Mouse (Mus musculus): ENCODE measurements at regions not wholly inside any gene's neighbourhood (a gene's known extent, or its start where the extent isn't known, plus 50 kb on each side); places are given as distances from the start of the nearest gene placed in this dataset.

DNA sequence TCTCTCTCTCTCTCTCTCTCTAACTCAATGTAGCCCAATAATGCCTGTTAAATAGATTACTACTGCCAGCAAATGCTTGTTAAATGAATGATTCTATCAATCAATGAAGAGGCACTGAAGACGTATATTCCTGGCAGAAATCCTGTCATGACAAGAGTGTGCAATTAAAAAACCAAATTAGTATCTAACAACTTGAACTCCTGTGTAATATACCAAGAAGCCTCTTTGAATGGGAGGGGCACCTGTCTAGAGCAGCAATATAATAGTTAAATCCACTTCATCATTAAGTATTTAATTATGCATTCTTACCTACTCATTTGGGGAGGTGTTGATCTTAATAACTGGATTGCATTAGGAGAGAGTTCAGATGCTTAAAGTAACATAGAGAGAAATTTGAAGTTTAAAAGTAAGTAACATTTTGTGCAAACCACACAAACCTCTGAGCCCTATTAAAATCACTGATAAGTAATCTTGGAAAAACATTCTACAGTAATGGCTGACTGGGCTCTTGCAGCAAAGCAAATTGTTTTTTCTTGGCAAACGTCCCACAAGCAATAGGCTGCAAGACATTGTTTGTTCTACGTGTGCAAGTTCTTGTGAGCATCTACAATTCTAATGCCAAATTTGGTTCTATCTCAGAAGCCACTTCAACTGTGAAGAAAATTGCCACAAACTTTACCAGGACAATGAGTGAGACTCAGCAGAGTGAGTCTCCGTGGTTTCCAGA, 719.7 kb upstream of the Cited2 start:
- H3K27ac ChIP-seq (ENCODE audit: insufficient read depth, low read length) = no peak overlapping the region
- no peaks in the 10 kb centered on the region for H3K36me3 ChIP-seq (ENCODE audit: control insufficient read depth, insufficient read depth, low read length, poor library complexity, severe bottlenecking)
- H3K27me3 ChIP-seq (ENCODE audit: control insufficient read depth, insufficient read depth, low read length, poor library complexity, severe bottlenecking) = no peaks in the 10 kb centered on the region
- no peaks in the 10 kb centered on the region for H3K4me1 ChIP-seq (ENCODE audit: control insufficient read depth, insufficient read depth, low read length)
- no peak overlapping the region for H3K9ac ChIP-seq (ENCODE audit: low read depth, poor library complexity, severe bottlenecking)
- no peak overlapping the region for H3K4me3 ChIP-seq (ENCODE audit: low read depth, low read length)
- TF ChIP-seq CTCF (IDR thresholded peaks at IDR 0.05; ENCODE audit: low read depth, low read length) = no peak
- no peak for TF ChIP-seq EP300 (IDR thresholded peaks at IDR 0.05; ENCODE audit: insufficient read depth, low read depth, low read length)
- TF ChIP-seq POLR2A (IDR thresholded peaks at IDR 0.05; ENCODE audit: insufficient read depth, low read length) = no peak
- no peaks in the 10 kb centered on the region for H3K9me3 ChIP-seq (replicated peaks; ENCODE audit: control insufficient read depth, insufficient read depth, low read length, poor library complexity, severe bottlenecking)

DNA sequence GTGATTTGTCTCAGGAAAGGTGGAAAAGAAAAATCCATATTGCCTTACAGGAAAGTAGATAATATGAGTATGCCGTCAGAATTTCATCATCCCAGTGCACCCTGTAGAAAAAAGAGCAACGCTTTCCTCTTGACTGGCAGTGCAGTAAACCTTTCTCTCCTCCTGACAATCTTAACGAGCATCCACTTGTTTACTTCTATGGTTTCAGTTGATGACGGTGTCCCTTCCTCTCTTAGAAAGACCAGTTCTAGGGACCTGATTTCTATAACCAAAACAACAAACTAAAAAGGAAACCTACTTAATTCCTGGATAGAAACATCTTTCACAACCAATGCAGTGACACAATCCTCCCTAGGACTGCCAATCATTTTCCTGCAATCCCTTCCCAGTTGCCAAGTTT, 714.3 kb upstream of the Cited2 start:
- H3K4me3 ChIP-seq (ENCODE audit: low read depth, low read length) = no peak overlapping the region
- no peak overlapping the region for H3K27ac ChIP-seq (ENCODE audit: insufficient read depth, low read length)
- no peak overlapping the region for H3K9ac ChIP-seq (ENCODE audit: low read depth, poor library complexity, severe bottlenecking)
- H3K4me1 ChIP-seq (ENCODE audit: control insufficient read depth, insufficient read depth, low read length) = no peaks in the 10 kb centered on the region
- H3K9me3 ChIP-seq (replicated peaks; ENCODE audit: control insufficient read depth, insufficient read depth, low read length, poor library complexity, severe bottlenecking) = no peaks in the 10 kb centered on the region
- TF ChIP-seq EP300 (IDR thresholded peaks at IDR 0.05; ENCODE audit: insufficient read depth, low read depth, low read length) = no peak
- TF ChIP-seq POLR2A (IDR thresholded peaks at IDR 0.05; ENCODE audit: insufficient read depth, low read length) = no peak
- TF ChIP-seq CTCF (IDR thresholded peaks at IDR 0.05; ENCODE audit: low read depth, low read length) = no peak
- H3K36me3 ChIP-seq (ENCODE audit: control insufficient read depth, insufficient read depth, low read length, poor library complexity, severe bottlenecking) = no peaks in the 10 kb centered on the region
- H3K27me3 ChIP-seq (ENCODE audit: control insufficient read depth, insufficient read depth, low read length, poor library complexity, severe bottlenecking) = no peaks in the 10 kb centered on the region

DNA sequence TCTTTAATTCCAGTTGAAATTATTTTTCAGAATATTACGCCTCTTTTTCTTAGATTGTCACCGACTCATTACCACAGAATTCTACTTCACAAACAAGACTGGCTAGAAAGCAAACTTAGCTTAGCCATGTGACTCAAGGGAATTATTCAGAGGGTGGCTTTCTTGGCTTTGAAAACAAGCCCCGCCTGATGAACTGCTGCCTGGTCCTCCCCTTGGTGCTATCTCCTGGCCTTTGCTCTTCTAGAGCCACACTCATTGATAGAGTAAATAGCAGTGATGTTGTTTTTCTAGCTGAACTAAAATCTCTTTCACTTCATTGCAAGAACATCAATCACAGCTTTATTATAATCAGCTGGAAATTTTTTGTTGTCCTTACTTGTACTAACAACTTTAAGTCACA, 713.0 kb upstream of the Cited2 start:
- Histone ChIP-seq H3K9me3 (replicated peaks; ENCODE audit: control insufficient read depth, insufficient read depth, low read length, poor library complexity, severe bottlenecking) (no peaks in the 10 kb centered on the region), H3K4me3 (ENCODE audit: low read depth, low read length) (no peak overlapping the region), H3K36me3 (ENCODE audit: control insufficient read depth, insufficient read depth, low read length, poor library complexity, severe bottlenecking) (no peaks in the 10 kb centered on the region), H3K9ac (ENCODE audit: low read depth, poor library complexity, severe bottlenecking) (no peak overlapping the region), H3K27me3 (ENCODE audit: control insufficient read depth, insufficient read depth, low read length, poor library complexity, severe bottlenecking) (no peaks in the 10 kb centered on the region), H3K27ac (ENCODE audit: insufficient read depth, low read length) (no peak overlapping the region), H3K4me1 (ENCODE audit: control insufficient read depth, insufficient read depth, low read length) (no peaks in the 10 kb centered on the region)
- TF ChIP-seq POLR2A (IDR thresholded peaks at IDR 0.05; ENCODE audit: insufficient read depth, low read length) (no peak), CTCF (IDR thresholded peaks at IDR 0.05; ENCODE audit: low read depth, low read length) (no peak), EP300 (IDR thresholded peaks at IDR 0.05; ENCODE audit: insufficient read depth, low read depth, low read length) (no peak)

DNA sequence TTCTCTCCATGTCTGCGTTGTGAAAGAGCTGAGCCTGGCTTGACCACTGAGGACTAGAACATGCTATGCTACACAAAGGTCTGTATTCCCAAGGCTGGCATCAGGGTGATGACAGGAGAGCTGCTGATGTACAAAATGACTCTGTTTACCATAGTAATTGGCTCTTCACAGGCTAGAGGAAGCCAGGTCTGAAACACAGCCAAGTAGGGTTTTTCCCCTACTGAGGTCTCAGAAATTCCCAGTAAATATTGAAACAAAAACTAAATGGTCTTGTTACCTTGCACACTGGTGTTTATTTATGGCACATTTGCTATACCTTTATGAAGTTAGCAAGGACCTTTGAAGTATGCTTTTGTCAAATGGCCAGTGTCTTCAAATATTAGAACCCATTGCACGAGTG, 711.1 kb upstream of the Cited2 start:
- Histone ChIP-seq H3K9me3 (replicated peaks; ENCODE audit: control insufficient read depth, insufficient read depth, low read length, poor library complexity, severe bottlenecking) (no peaks in the 10 kb centered on the region), H3K9ac (ENCODE audit: low read depth, poor library complexity, severe bottlenecking) (no peak overlapping the region), H3K4me3 (ENCODE audit: low read depth, low read length) (no peak overlapping the region), H3K27me3 (ENCODE audit: control insufficient read depth, insufficient read depth, low read length, poor library complexity, severe bottlenecking) (no peaks in the 10 kb centered on the region), H3K36me3 (ENCODE audit: control insufficient read depth, insufficient read depth, low read length, poor library complexity, severe bottlenecking) (no peaks in the 10 kb centered on the region), H3K27ac (ENCODE audit: insufficient read depth, low read length) (no peak overlapping the region), H3K4me1 (ENCODE audit: control insufficient read depth, insufficient read depth, low read length) (no peaks in the 10 kb centered on the region)
- TF ChIP-seq POLR2A (IDR thresholded peaks at IDR 0.05; ENCODE audit: insufficient read depth, low read length) (no peak), CTCF (IDR thresholded peaks at IDR 0.05; ENCODE audit: low read depth, low read length) (no peak), EP300 (IDR thresholded peaks at IDR 0.05; ENCODE audit: insufficient read depth, low read depth, low read length) (no peak)

DNA sequence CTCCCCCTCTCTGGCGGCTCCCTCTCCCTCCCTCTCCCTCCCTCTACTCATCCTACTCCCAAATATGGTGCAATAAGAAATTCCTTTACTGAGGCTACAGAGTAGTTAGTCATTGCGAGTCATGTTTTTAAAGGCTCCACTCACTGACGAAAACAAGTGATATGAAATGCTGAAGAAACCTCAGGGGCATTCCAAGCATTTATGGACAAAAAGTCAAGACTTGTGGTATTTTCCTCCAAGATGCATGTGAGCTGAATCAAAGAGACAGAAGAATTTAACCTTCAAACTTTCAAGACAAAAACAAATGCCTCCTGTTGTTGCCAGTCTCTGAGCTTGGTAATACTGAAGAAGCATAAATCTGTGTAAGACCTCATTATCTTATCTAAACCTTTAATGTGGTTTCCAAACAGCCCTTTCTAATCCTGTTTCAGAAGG, 710.5 kb upstream of the Cited2 start:
- Histone ChIP-seq H3K27ac (ENCODE audit: insufficient read depth, low read length) (no peak overlapping the region), H3K27me3 (ENCODE audit: control insufficient read depth, insufficient read depth, low read length, poor library complexity, severe bottlenecking) (no peaks in the 10 kb centered on the region), H3K9ac (ENCODE audit: low read depth, poor library complexity, severe bottlenecking) (no peak overlapping the region), H3K4me1 (ENCODE audit: control insufficient read depth, insufficient read depth, low read length) (no peaks in the 10 kb centered on the region), H3K36me3 (ENCODE audit: control insufficient read depth, insufficient read depth, low read length, poor library complexity, severe bottlenecking) (no peaks in the 10 kb centered on the region), H3K9me3 (replicated peaks; ENCODE audit: control insufficient read depth, insufficient read depth, low read length, poor library complexity, severe bottlenecking) (no peaks in the 10 kb centered on the region), H3K4me3 (ENCODE audit: low read depth, low read length) (no peak overlapping the region)
- TF ChIP-seq POLR2A (IDR thresholded peaks at IDR 0.05; ENCODE audit: insufficient read depth, low read length) (no peak), EP300 (IDR thresholded peaks at IDR 0.05; ENCODE audit: insufficient read depth, low read depth, low read length) (no peak), CTCF (IDR thresholded peaks at IDR 0.05; ENCODE audit: low read depth, low read length) (no peak)

DNA sequence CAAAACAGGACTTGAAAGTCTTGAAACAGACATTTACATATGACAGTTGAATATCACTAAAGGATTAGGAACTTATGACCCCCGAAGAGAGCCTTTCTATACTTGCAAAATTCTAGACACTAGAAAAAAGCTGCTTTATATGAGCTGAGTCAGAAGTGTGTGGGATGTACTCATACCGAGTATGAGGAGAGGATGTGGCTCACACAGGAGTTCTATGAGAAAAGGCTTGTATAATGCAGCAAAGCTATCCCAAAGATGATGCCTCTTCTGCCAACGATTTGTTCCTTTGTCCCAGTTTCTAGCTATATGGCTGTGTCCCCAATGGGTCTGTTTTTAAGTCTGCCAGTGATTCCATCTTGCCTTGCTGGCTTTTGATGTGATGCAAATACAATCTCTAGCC, 708.2 kb upstream of the Cited2 start:
- H3K9me3 ChIP-seq (replicated peaks; ENCODE audit: control insufficient read depth, insufficient read depth, low read length, poor library complexity, severe bottlenecking) = no peaks in the 10 kb centered on the region
- no peaks in the 10 kb centered on the region for H3K4me1 ChIP-seq (ENCODE audit: control insufficient read depth, insufficient read depth, low read length)
- TF ChIP-seq EP300 (IDR thresholded peaks at IDR 0.05; ENCODE audit: insufficient read depth, low read depth, low read length) (no peak), POLR2A (IDR thresholded peaks at IDR 0.05; ENCODE audit: insufficient read depth, low read length) (no peak), CTCF (IDR thresholded peaks at IDR 0.05; ENCODE audit: low read depth, low read length) (no peak)
- H3K27me3 ChIP-seq (ENCODE audit: control insufficient read depth, insufficient read depth, low read length, poor library complexity, severe bottlenecking) = no peaks in the 10 kb centered on the region
- no peak overlapping the region for H3K9ac ChIP-seq (ENCODE audit: low read depth, poor library complexity, severe bottlenecking)
- no peak overlapping the region for H3K27ac ChIP-seq (ENCODE audit: insufficient read depth, low read length)
- no peak overlapping the region for H3K4me3 ChIP-seq (ENCODE audit: low read depth, low read length)
- no peaks in the 10 kb centered on the region for H3K36me3 ChIP-seq (ENCODE audit: control insufficient read depth, insufficient read depth, low read length, poor library complexity, severe bottlenecking)

Data from ES-Bruce4 (cell line).